In genomic region chr11:104619084-104620022, GRCm38 (mm10) we compare ENCODE assay signal across 12 mouse cellular contexts. TPM values are rescaled to one million over a fixed set of nuclear protein-coding genes. Genes with fewer than 3 reads are reported as not detected.
DNase-seq lines count a peak whose midpoint lies in the region; ATAC-seq and TF ChIP-seq lines count a peak whose summit lies in the region.
"Had no signal": no experiment of that assay in that cellular context is flagged by ENCODE, and none has a peak within 500 bp of the region (broad histone marks: within the 10 kb centered on the region; RNA-seq: fewer than 3 reads in every experiment).

No protein-coding gene starts in this region.

- no peak for TF ChIP-seq CTCF in midbrain, postnatal 0 days (IDR thresholded peaks at IDR 0.05)

- no peak overlapping the region for H3K4me3 ChIP-seq in liver, embryonic 11.5 days (ENCODE audit: low read depth, low read length)
- no peak overlapping the region for H3K4me3 ChIP-seq in embryonic facial prominence, embryonic 14.5 days (ENCODE audit: low read depth, low read length)
- no peak overlapping the region for H3K4me3 ChIP-seq in midbrain, postnatal 0 days (ENCODE audit: low read depth, low read length)
- no peak overlapping the region for H3K4me3 ChIP-seq in kidney, embryonic 14.5 days (ENCODE audit: low read length)

- no peak for DNase-seq in liver, embryonic 11.5 days (ENCODE audit: low spot score)
- no peak for DNase-seq in liver
- peak; percentile 70 for DNase-seq in Muller cell, postnatal 12 days (ENCODE audit: inconsistent ontology term)
- peak; percentile 47 for DNase-seq in embryonic facial prominence, embryonic 14.5 days (ENCODE audit: low spot score)
- peak; percentile 20 for DNase-seq in midbrain, postnatal 0 days (ENCODE audit: low spot score)
- no peak for DNase-seq in spleen, adult 12 weeks (ENCODE audit: low spot score)
- DNase-seq: heart, postnatal 14 days; lung, embryonic 14.5 days; thymus, adult 18-20 months had no signal

- WGBS in liver, embryonic 11.5 days, result 48% methylated on average over 13 of the region's 13 CpGs
- 60% methylated on average over 13 of the region's 13 CpGs for WGBS in embryonic facial prominence, embryonic 14.5 days
- 52% methylated on average over 13 of the region's 13 CpGs for WGBS in midbrain, postnatal 0 days
- 67% methylated on average over 13 of the region's 13 CpGs for WGBS in kidney, embryonic 14.5 days

- peaks cover 4% of the 10 kb centered on the region; the same call in 1 of the 2 replicates for H3K27me3 ChIP-seq in liver, embryonic 11.5 days (replicated peaks; ENCODE audit: control insufficient read depth, insufficient read depth, low read length)
- no peaks in the 10 kb centered on the region for H3K27me3 ChIP-seq in embryonic facial prominence, embryonic 14.5 days (replicated peaks; ENCODE audit: control insufficient read depth, insufficient read depth, low read length)
- H3K27me3 ChIP-seq in midbrain, postnatal 0 days (ENCODE audit: insufficient read depth, low read length), result no peaks in the 10 kb centered on the region
- no peaks in the 10 kb centered on the region; the same call in 1 of the 2 replicates for H3K27me3 ChIP-seq in kidney, embryonic 14.5 days (ENCODE audit: control insufficient read depth, insufficient read depth, low read length)

- no peaks in the 10 kb centered on the region for H3K9me3 ChIP-seq in liver, embryonic 11.5 days (ENCODE audit: control insufficient read depth, low read length)
- H3K9me3 ChIP-seq in embryonic facial prominence, embryonic 14.5 days (ENCODE audit: control insufficient read depth, low read length), result no peaks in the 10 kb centered on the region
- H3K9me3 ChIP-seq in midbrain, postnatal 0 days (ENCODE audit: low read length), result no peaks in the 10 kb centered on the region
- H3K9me3 ChIP-seq in kidney, embryonic 14.5 days (ENCODE audit: control insufficient read depth, low read length), result no peaks in the 10 kb centered on the region
- H3K9me3 ChIP-seq: G1E had no signal

- peak overlapping the region; percentile 14; the same call in 1 of the 2 replicates for H3K9ac ChIP-seq in liver, embryonic 11.5 days (ENCODE audit: low read depth, low read length)
- no peak overlapping the region for H3K9ac ChIP-seq in embryonic facial prominence, embryonic 14.5 days (ENCODE audit: low read depth, low read length)
- H3K9ac ChIP-seq in midbrain, postnatal 0 days (replicated peaks; ENCODE audit: low read length, poor library complexity, severe bottlenecking), result no peak overlapping the region
- no peak overlapping the region for H3K9ac ChIP-seq in kidney, embryonic 14.5 days (ENCODE audit: low read depth, low read length)
- H3K9ac ChIP-seq: lung, embryonic 14.5 days had no signal

- ATAC-seq in liver, embryonic 11.5 days (replicated peaks; ENCODE audit: low FRiP score), result no peak
- peak; percentile 26; the same call in 1 of the 2 replicates for ATAC-seq in embryonic facial prominence, embryonic 14.5 days (ENCODE audit: low read depth)
- no peak for ATAC-seq in midbrain, postnatal 0 days (ENCODE audit: low FRiP score)
- no peak for ATAC-seq in kidney, embryonic 14.5 days (ENCODE audit: low FRiP score, low TSS enrichment)

- peak overlapping the region; percentile 33 for H3K4me2 ChIP-seq in liver, embryonic 11.5 days
- H3K4me2 ChIP-seq in embryonic facial prominence, embryonic 14.5 days (ENCODE audit: low read depth, low read length), result no peak overlapping the region
- no peak overlapping the region for H3K4me2 ChIP-seq in midbrain, postnatal 0 days (ENCODE audit: low read depth, low read length, poor library complexity, severe bottlenecking)
- no peak overlapping the region for H3K4me2 ChIP-seq in kidney, embryonic 14.5 days (replicated peaks; ENCODE audit: low read depth, low read length)
- H3K4me2 ChIP-seq: lung, embryonic 14.5 days had no signal

- peaks cover 49% of the 10 kb centered on the region for H3K4me1 ChIP-seq in liver, embryonic 11.5 days (replicated peaks; ENCODE audit: control insufficient read depth, insufficient read depth, low read length)
- H3K4me1 ChIP-seq in embryonic facial prominence, embryonic 14.5 days (ENCODE audit: control insufficient read depth, insufficient read depth, low read length), result peaks cover 6% of the 10 kb centered on the region
- H3K4me1 ChIP-seq in midbrain, postnatal 0 days (ENCODE audit: insufficient read depth, low read length), result no peaks in the 10 kb centered on the region
- no peaks in the 10 kb centered on the region for H3K4me1 ChIP-seq in kidney, embryonic 14.5 days (ENCODE audit: control insufficient read depth, insufficient read depth, low read length)

- H3K36me3 ChIP-seq in liver, embryonic 11.5 days (ENCODE audit: control insufficient read depth, insufficient read depth, low read length), result no peaks in the 10 kb centered on the region
- H3K36me3 ChIP-seq in embryonic facial prominence, embryonic 14.5 days (ENCODE audit: control insufficient read depth, insufficient read depth, low read length), result no peaks in the 10 kb centered on the region
- H3K36me3 ChIP-seq in midbrain, postnatal 0 days (ENCODE audit: insufficient read depth, low read length), result no peaks in the 10 kb centered on the region
- H3K36me3 ChIP-seq in kidney, embryonic 14.5 days (ENCODE audit: control insufficient read depth, insufficient read depth, low read length), result no peaks in the 10 kb centered on the region
- H3K36me3 ChIP-seq: G1E had no signal

- 0 out of 2 replicates have a peak overlapping the region, but pooled peaks have one; percentile 26 for H3K27ac ChIP-seq in liver, embryonic 11.5 days (ENCODE audit: low read depth, low read length)
- H3K27ac ChIP-seq in embryonic facial prominence, embryonic 14.5 days (replicated peaks; ENCODE audit: low read depth, low read length), result peak overlapping the region; percentile 39; the same call in 1 of the 2 replicates
- no peak overlapping the region for H3K27ac ChIP-seq in midbrain, postnatal 0 days (ENCODE audit: low read depth, low read length)
- H3K27ac ChIP-seq in kidney, embryonic 14.5 days (ENCODE audit: low read depth, low read length), result no peak overlapping the region
- H3K27ac ChIP-seq: kidney, postnatal 0 days had no signal

RNA-seq across cellular contexts. Expression of gene Itgb3, which starts 11.6 kb away (rescaled TPM):
- 16.2 and 16.4 TPM in 2 replicates for polyA plus RNA-seq in liver, embryonic 11.5 days (2014; fragmentation: Nextera tagmentation; extraction: Ambion mirVana)
- 2.1 and 2.6 TPM in 2 replicates for polyA plus RNA-seq in embryonic facial prominence, embryonic 14.5 days (2014; fragmentation: Nextera tagmentation; extraction: Ambion mirVana)
- total RNA-seq in midbrain, postnatal 0 days (2014; rRNA removed), result 1.5 and 1.7 TPM in 2 replicates
- 0.62 and 0.83 TPM in 2 replicates for polyA plus RNA-seq in midbrain, postnatal 0 days (2015; fragmentation: Nextera tagmentation; extraction: Ambion mirVana)
- polyA plus RNA-seq in kidney, embryonic 14.5 days (2014; fragmentation: Nextera tagmentation; extraction: Ambion mirVana), result 0.80 and 0.85 TPM in 2 replicates

Comparison
In these comparisons a context has a peak if more than half of its experiments do, and no peak if none do; other contexts are left out.
1. DNase-seq: peak in Muller cell, postnatal 12 days (single experiment), embryonic facial prominence, embryonic 14.5 days (single experiment) and midbrain, postnatal 0 days (single experiment); none in liver, embryonic 11.5 days (single experiment), liver (single experiment) and spleen, adult 12 weeks (single experiment).
2. H3K27ac ChIP-seq: peak in liver, embryonic 11.5 days (single experiment) and embryonic facial prominence, embryonic 14.5 days (single experiment); none in midbrain, postnatal 0 days (single experiment) and kidney, embryonic 14.5 days (single experiment).